Mouse (Mus musculus) activated CD4-positive, CD25-positive, alpha-beta regulatory T cell, adult 4 months (primary cell): ENCODE data around the gene Col5a1. TPM values are rescaled to one million over a fixed set of nuclear protein-coding genes. Genes with fewer than 3 reads are reported as not detected.

ENCODE experiments used
- ATAC-seq: one replicate; pipeline ENCODE4 v1.8.0; 2017
- polyA plus RNA-seq, 2 experiments: library from polyadenylated mRNA; unstranded; fragments of 100-300 nt; shearing (Covaris generic); gene quantifications; one replicate each; pipeline ENCODE4 v1.2.1; 2017

Col5a1 gene
- polyA plus RNA-seq: not detected

GRCm38 (mm10) chr2:27886148-27886551 lies at the start of gene Col5a1:
TSS of gene Col5a1 (plus strand) at chr2:27886425.
- no peak for ATAC-seq

- ATAC-seq: no peak
Measured at GRCm38 (mm10) chr2:27838112-27838511, 48.1 kb upstream of the Col5a1 start.

GRCm38 (mm10) chr2:27840890-27841289 lies 45.3 kb upstream of the Col5a1 start:
- ATAC-seq: no peak

- no peak for ATAC-seq
Measured at GRCm38 (mm10) chr2:27842893-27843292, 43.3 kb upstream of the Col5a1 start.

GRCm38 (mm10) chr2:27844885-27845284 lies 41.3 kb upstream of the Col5a1 start:
- no peak for ATAC-seq

- no peak for ATAC-seq
Measured at GRCm38 (mm10) chr2:27847001-27847400, 39.2 kb upstream of the Col5a1 start.

GRCm38 (mm10) chr2:27847851-27848435 lies 38.3 kb upstream of the Col5a1 start:
- no peak for ATAC-seq

GRCm38 (mm10) chr2:27848466-27848865 lies 37.8 kb upstream of the Col5a1 start:
- ATAC-seq: no peak

- no peak for ATAC-seq
Measured at GRCm38 (mm10) chr2:27858348-27858903, 27.8 kb upstream of the Col5a1 start.

- ATAC-seq: no peak
Measured at GRCm38 (mm10) chr2:27861576-27862238, 24.5 kb upstream of the Col5a1 start.

GRCm38 (mm10) chr2:27864491-27865365 lies 21.5 kb upstream of the Col5a1 start:
- ATAC-seq: no peak

GRCm38 (mm10) chr2:27870586-27870985 lies 15.6 kb upstream of the Col5a1 start:
- ATAC-seq: no peak

- no peak for ATAC-seq
Measured at GRCm38 (mm10) chr2:27871056-27871455, 15.2 kb upstream of the Col5a1 start.

- no peak for ATAC-seq
Measured at GRCm38 (mm10) chr2:27872276-27872675, 13.9 kb upstream of the Col5a1 start.

GRCm38 (mm10) chr2:27873030-27873429 lies 13.2 kb upstream of the Col5a1 start:
- no peak for ATAC-seq

- no peak for ATAC-seq
Measured at GRCm38 (mm10) chr2:27874596-27874995, 11.6 kb upstream of the Col5a1 start.

GRCm38 (mm10) chr2:27875231-27875630 lies 11.0 kb upstream of the Col5a1 start:
- no peak for ATAC-seq

- ATAC-seq: no peak
Measured at GRCm38 (mm10) chr2:27875786-27876185, 10.4 kb upstream of the Col5a1 start.

- no peak for ATAC-seq
Measured at GRCm38 (mm10) chr2:27876724-27877504, 9.3 kb upstream of the Col5a1 start.

GRCm38 (mm10) chr2:27878066-27878465 lies 8.2 kb upstream of the Col5a1 start:
- ATAC-seq: no peak

- ATAC-seq: no peak
Measured at GRCm38 (mm10) chr2:27883276-27883675, 2.9 kb upstream of the Col5a1 start.

GRCm38 (mm10) chr2:27885456-27886147 lies 623 bp upstream of the Col5a1 start:
- no peak for ATAC-seq
